Mouse (Mus musculus): ENCODE measurements at regions not wholly inside any gene's neighbourhood (a gene's known extent, or its start where the extent isn't known, plus 50 kb on each side); places are given as distances from the start of the nearest gene placed in this dataset.

DNA sequence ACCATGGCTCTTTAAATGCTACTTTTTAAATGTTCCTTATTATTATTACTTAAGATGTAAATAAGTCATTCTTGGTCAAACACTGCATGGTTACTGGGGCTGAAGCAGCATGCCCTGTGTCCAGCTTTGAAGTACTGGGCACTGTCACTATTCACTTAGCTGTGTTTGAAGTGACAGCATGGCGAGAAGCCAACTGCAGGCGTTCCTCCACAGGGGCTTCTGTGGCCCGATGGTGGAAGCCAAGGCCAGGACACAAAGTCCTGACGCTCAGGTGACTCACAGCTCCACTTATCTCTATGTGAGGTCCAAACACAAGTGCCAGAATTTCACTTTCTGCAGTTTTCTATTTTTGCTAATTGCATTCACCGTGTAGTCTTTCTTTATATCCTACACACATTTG, 65.3 kb downstream of the Cdca7 start:
- H3K9ac ChIP-seq (replicated peaks), result no peak overlapping the region
- H3K4me1 ChIP-seq, result no peaks in the 10 kb centered on the region
- H3K27me3 ChIP-seq, result no peaks in the 10 kb centered on the region
- no peaks in the 10 kb centered on the region for H3K36me3 ChIP-seq
- no peak for ATAC-seq (replicated peaks)
- H3K4me2 ChIP-seq (replicated peaks), result no peak overlapping the region
- no peak overlapping the region for H3K4me3 ChIP-seq
- 76% methylated on average over 5 of the region's 5 CpGs for WGBS
- no peak overlapping the region for H3K27ac ChIP-seq (replicated peaks)
- H3K9me3 ChIP-seq, result no peaks in the 10 kb centered on the region

DNA sequence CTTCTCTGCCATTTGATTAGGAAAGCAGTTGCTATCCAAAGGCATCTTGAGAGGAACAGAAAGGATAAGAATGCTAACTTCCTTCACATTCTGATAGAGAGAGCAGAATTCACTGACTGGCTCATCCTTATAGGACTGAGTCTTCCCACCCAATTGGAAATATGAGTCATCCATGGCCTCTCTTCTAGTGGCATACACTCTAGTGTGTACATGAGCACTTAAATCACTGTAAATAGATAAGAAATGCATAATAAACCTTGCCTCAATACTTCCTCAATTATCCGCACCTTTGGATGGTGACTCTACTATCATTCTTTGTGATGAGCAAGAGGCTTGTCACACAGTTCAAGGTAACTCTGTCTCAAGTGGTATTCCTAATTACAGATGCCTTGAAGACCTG, 69.5 kb downstream of the Cdca7 start:
- Histone ChIP-seq H3K27ac (replicated peaks) (no peak overlapping the region), H3K9me3 (no peaks in the 10 kb centered on the region), H3K27me3 (no peaks in the 10 kb centered on the region), H3K9ac (replicated peaks) (no peak overlapping the region), H3K4me1 (no peaks in the 10 kb centered on the region), H3K4me2 (replicated peaks) (no peak overlapping the region), H3K36me3 (no peaks in the 10 kb centered on the region), H3K4me3 (no peak overlapping the region)
- no peak for ATAC-seq (replicated peaks)
- WGBS, result 92% methylated on average over 1 of the region's 1 CpGs

DNA sequence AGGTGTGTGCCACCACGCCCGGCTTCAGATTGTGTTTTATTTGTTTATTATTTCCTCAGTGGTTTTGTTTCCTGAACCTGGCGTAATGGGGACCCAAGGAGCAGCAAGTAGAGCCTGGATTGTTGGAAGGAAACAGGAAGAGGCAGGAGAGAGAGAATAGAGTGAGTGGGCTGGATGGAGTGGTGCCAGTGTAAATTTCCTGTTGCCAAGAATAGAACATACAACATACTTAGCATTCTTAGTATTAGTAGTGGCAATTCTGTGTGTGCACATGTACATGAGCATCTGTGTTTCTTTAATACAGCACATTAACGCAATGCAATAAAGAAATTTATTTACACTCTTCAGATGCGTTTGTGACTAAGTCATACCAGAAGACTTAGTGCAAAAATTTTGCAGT, 70.5 kb downstream of the Cdca7 start:
- ATAC-seq (replicated peaks), result no peak
- no peaks in the 10 kb centered on the region for H3K9me3 ChIP-seq
- no peak overlapping the region for H3K4me3 ChIP-seq
- H3K9ac ChIP-seq (replicated peaks), result no peak overlapping the region
- no peak overlapping the region for H3K4me2 ChIP-seq (replicated peaks)
- 83% methylated on average over 5 of the region's 5 CpGs for WGBS
- no peak overlapping the region for H3K27ac ChIP-seq (replicated peaks)
- no peaks in the 10 kb centered on the region for H3K27me3 ChIP-seq
- H3K4me1 ChIP-seq, result no peaks in the 10 kb centered on the region
- no peaks in the 10 kb centered on the region for H3K36me3 ChIP-seq

DNA sequence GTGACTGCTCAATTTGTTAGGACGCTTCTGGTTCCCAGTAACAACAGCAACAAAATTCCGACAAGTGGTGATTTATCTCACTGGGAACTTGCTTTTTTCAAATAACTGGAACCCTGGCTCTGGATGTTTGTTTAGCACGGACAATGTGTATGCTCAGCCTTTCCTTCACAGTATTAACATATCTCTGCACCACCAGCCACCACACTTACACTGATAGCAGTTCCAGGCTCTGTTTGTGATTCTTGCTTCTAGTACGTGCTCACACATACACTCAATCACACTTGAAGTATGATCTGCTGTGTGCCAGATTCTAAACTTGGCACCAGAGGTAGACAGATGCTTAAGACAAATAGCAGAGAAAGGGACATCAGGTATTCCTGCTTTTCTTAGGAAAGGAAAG, 71.0 kb downstream of the Cdca7 start:
- no peaks in the 10 kb centered on the region for H3K9me3 ChIP-seq
- ATAC-seq (replicated peaks), result no peak
- no peaks in the 10 kb centered on the region for H3K36me3 ChIP-seq
- WGBS, result 74% methylated on average over 4 of the region's 4 CpGs
- no peak overlapping the region for H3K27ac ChIP-seq (replicated peaks)
- H3K4me2 ChIP-seq (replicated peaks), result no peak overlapping the region
- no peak overlapping the region for H3K9ac ChIP-seq (replicated peaks)
- no peak overlapping the region for H3K4me3 ChIP-seq
- H3K27me3 ChIP-seq, result no peaks in the 10 kb centered on the region
- H3K4me1 ChIP-seq, result no peaks in the 10 kb centered on the region

DNA sequence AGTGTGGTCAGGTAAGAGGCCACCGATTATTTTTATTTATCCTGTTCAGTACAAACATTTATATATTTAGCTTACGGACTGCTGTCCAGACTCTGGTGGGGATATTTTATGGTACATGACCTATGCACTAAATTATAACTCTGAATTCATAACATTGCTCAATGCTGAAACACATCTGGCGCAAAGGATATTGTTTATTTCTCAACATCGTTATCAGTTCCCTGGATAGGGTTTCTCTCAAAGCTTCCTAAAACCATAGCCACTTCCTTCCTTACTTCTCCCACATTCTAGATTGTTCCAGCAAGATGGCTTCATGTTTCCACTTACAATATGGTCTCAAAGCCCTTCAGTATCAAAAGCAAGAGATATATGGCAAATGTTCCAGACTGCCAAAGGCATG, 75.3 kb downstream of the Cdca7 start:
- Histone ChIP-seq H3K27me3 (no peaks in the 10 kb centered on the region), H3K9ac (replicated peaks) (no peak overlapping the region), H3K9me3 (no peaks in the 10 kb centered on the region), H3K4me3 (no peak overlapping the region), H3K4me2 (replicated peaks) (no peak overlapping the region), H3K4me1 (peaks cover 14% of the 10 kb centered on the region), H3K27ac (replicated peaks) (no peak overlapping the region), H3K36me3 (no peaks in the 10 kb centered on the region)
- ATAC-seq (replicated peaks), result no peak
- WGBS, result 96% methylated on average over 4 of the region's 4 CpGs

DNA sequence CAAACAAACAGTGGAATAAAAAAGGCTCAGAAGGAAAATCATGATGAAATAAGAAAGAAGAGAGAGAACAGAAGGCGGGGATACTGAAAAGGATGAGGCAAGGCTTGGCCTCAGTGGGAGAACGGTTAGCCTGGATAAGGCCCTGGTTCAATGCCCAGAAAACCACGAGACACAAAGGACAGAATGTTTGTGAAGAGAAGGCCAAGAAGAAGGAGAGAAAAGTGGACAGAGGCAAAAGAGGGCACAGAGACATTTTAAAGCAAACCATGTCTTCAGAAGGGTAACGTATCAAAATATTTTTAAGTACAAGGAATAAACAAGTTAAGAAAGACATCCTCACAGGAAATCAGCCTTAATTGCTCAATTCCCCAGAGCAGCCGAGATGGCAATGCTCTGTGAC, 78.6 kb downstream of the Cdca7 start:
- no peak overlapping the region for H3K27ac ChIP-seq (replicated peaks)
- WGBS, result 74% methylated on average over 5 of the region's 5 CpGs
- no peaks in the 10 kb centered on the region for H3K9me3 ChIP-seq
- no peak overlapping the region for H3K4me2 ChIP-seq (replicated peaks)
- peaks cover 27% of the 10 kb centered on the region for H3K4me1 ChIP-seq
- no peak overlapping the region for H3K4me3 ChIP-seq
- ATAC-seq (replicated peaks), result no peak
- no peaks in the 10 kb centered on the region for H3K36me3 ChIP-seq
- H3K9ac ChIP-seq (replicated peaks), result no peak overlapping the region
- no peaks in the 10 kb centered on the region for H3K27me3 ChIP-seq

DNA sequence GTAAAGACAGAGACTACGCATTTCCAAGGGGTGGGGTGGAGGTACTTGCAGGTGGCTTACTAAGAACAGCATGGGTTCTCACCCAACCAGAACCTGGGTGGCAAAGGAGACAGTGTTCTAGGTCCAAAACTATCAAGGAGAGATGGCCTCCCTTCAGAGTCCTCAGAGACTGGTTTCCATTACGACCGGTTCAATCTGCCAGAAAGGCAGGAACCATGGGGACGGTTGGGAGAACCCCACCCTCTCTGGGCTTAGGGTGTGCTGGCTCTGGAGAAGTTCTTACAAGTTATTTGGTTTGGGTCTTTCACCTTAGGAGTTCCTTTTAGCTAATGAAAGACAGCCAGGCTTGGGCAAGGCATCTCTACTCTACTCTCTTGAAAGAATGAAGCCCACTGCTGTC, 79.2 kb downstream of the Cdca7 start:
- peaks cover 30% of the 10 kb centered on the region for H3K4me1 ChIP-seq
- H3K4me2 ChIP-seq (replicated peaks), result no peak overlapping the region
- no peak overlapping the region for H3K9ac ChIP-seq (replicated peaks)
- no peaks in the 10 kb centered on the region for H3K36me3 ChIP-seq
- 76% methylated on average over 4 of the region's 4 CpGs for WGBS
- H3K27me3 ChIP-seq, result no peaks in the 10 kb centered on the region
- H3K9me3 ChIP-seq, result no peaks in the 10 kb centered on the region
- H3K27ac ChIP-seq (replicated peaks), result no peak overlapping the region
- no peak overlapping the region for H3K4me3 ChIP-seq
- no peak for ATAC-seq (replicated peaks)

DNA sequence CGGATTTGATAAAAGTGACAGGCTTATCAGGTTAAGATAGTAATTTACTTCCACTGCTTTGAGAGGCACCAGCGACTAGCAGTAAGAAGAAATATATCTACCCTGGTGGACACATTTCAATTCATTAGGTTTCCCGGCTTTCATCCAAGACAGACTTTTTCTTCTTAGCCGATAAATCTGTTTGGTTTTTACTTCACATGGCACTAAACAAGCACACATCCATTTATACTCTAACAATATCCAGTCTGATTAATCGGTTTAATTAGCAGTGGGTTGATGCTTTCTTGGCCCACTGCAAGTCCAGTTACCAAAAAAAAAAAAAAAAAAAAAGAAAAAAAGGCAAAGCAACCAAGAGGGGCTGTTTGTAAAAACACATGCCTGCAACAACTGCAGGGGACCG, 79.6 kb downstream of the Cdca7 start:
- H3K36me3 ChIP-seq, result no peaks in the 10 kb centered on the region
- no peaks in the 10 kb centered on the region for H3K27me3 ChIP-seq
- no peak overlapping the region for H3K9ac ChIP-seq (replicated peaks)
- no peak overlapping the region for H3K4me3 ChIP-seq
- no peak overlapping the region for H3K27ac ChIP-seq (replicated peaks)
- H3K9me3 ChIP-seq, result no peaks in the 10 kb centered on the region
- no peak overlapping the region for H3K4me2 ChIP-seq (replicated peaks)
- H3K4me1 ChIP-seq, result peaks cover 30% of the 10 kb centered on the region
- WGBS, result 9% methylated on average over 6 of the region's 6 CpGs
- no peak for ATAC-seq (replicated peaks)

DNA sequence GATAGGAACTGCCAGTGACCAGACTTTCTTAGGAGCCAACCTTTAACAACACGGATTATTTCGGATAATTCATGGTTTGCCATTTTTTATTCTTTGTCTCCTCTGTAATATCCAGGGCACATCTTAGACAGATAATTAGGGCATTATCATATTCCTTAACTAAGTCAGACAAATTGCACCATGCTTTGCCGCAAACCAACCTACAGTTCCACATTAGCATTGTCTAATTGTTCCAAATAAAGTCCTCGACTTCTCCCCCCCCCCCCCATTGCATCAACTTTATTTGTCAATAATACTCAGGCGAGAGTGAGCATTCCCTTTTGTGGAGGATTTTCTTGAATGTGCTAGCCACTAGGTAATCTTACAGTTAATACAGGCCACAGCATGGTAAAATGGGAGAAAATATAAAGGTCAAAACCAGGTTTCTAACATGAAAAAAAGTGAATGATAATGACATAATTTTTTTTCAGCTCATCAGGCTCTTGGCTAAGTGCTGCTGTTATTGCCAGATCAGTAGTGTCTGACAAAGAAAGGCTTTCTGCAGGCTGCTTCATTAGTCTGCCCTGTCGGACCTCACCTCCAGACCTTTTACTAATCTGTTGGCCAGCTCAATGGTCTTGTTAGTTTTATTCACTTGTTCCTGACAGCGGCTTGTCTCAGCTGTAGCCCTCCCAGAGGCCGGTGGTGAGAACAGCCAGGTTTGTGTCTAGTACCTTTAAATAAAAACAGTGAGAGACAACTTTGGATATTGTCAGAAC, 80.3 kb downstream of the Cdca7 start:
- H3K4me3 ChIP-seq, result no peak overlapping the region
- peaks cover 35% of the 10 kb centered on the region for H3K4me1 ChIP-seq
- H3K4me2 ChIP-seq (replicated peaks), result no peak overlapping the region
- no peaks in the 10 kb centered on the region for H3K9me3 ChIP-seq
- 4% methylated on average over 8 of the region's 8 CpGs for WGBS
- H3K9ac ChIP-seq (replicated peaks), result no peak overlapping the region
- ATAC-seq (replicated peaks), result 0 out of 2 replicates have a peak, but pooled peaks have one; percentile 54
- H3K27ac ChIP-seq (replicated peaks), result no peak overlapping the region
- no peaks in the 10 kb centered on the region for H3K27me3 ChIP-seq
- no peaks in the 10 kb centered on the region for H3K36me3 ChIP-seq

DNA sequence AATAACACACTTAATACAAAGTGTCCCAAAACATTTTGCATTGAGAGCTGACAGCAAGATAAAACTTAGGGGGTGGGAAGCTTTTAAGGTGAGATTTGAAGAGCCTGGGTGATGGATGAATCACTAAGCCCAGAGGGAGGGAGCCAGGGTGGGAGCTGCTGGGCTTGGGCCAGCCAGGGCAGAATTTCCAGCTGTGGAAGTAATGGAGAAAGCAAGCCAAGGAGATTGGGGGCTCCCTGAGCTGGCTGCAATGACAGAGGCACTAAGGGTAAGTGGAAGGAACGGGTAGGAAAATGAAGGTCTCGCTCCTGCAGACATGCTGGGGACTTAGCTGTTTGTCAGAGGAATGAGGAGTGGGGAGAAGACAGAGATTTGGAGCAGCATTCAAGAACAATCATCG, 81.2 kb downstream of the Cdca7 start:
- H3K27ac ChIP-seq (replicated peaks), result no peak overlapping the region; the same call in 1 of the 2 replicates
- H3K9ac ChIP-seq (replicated peaks), result no peak overlapping the region
- H3K36me3 ChIP-seq, result no peaks in the 10 kb centered on the region
- ATAC-seq (replicated peaks), result no peak
- H3K27me3 ChIP-seq, result no peaks in the 10 kb centered on the region
- H3K4me2 ChIP-seq (replicated peaks), result no peak overlapping the region
- WGBS, result 20% methylated on average over 3 of the region's 3 CpGs
- H3K4me1 ChIP-seq, result peaks cover 39% of the 10 kb centered on the region
- no peak overlapping the region for H3K4me3 ChIP-seq
- H3K9me3 ChIP-seq, result no peaks in the 10 kb centered on the region

DNA sequence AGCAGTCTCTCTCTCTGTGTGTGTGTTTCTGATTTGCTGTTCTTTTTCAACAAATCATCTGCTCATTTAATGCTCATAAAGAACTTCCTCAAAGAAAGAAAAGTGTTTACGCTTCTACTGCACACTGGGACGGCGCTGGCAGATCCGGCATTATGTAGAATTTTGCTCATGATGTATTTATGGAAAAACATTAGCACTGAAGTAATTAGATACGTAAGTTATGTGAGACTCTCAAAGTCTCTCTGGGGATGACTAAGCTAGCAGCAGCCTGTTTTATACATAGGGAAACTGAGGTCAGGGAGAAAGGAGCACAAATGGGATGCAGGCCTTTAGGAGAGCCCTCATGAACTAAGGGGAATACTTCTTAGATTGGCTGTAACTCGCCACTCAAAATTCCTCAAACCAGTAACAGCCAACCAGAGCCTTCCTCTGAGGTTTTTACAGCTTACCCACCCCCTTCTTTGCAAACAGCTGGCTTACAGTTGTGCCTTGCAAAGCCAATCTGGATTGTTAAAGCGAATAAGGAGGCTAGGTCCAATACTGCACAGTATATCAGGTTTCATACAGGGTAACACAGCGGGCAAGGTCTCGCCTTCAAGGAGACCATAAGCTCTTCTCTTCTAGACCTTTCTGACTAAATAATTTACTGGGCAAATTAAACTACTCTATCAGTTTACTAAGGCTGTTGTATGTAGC, 81.8 kb downstream of the Cdca7 start:
- no peak overlapping the region for H3K4me2 ChIP-seq (replicated peaks)
- no peaks in the 10 kb centered on the region for H3K36me3 ChIP-seq
- 71% methylated on average over 9 of the region's 9 CpGs for WGBS
- H3K9me3 ChIP-seq, result no peaks in the 10 kb centered on the region
- H3K9ac ChIP-seq (replicated peaks), result no peak overlapping the region
- H3K4me3 ChIP-seq, result no peak overlapping the region
- no peak for ATAC-seq (replicated peaks)
- H3K4me1 ChIP-seq, result peaks cover 39% of the 10 kb centered on the region
- no peaks in the 10 kb centered on the region for H3K27me3 ChIP-seq
- H3K27ac ChIP-seq (replicated peaks), result no peak overlapping the region

DNA sequence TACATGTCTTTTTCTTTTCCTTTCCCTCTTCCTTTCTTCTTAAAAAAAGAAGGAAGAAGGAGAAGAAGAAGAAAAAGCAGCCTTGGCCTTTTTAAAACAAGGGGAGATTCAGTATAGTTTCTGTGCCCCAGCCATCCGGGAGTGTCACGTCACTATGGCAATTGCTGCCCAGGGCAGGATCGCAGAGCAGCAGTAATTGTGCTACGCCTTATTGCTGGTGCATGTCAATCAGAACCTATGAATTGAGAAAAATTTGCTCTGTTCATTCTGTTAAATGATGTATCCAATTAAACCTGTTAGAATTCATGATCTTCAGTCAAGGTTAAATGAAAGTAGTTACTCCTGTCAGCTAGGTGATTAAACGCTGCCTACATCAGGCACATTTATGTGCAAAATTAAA, 85.4 kb downstream of the Cdca7 start:
- H3K4me3 ChIP-seq, result no peak overlapping the region
- H3K9me3 ChIP-seq, result no peaks in the 10 kb centered on the region
- no peak overlapping the region for H3K4me2 ChIP-seq (replicated peaks)
- 16% methylated on average over 5 of the region's 5 CpGs for WGBS
- H3K9ac ChIP-seq (replicated peaks), result no peak overlapping the region
- H3K4me1 ChIP-seq, result peaks cover 25% of the 10 kb centered on the region
- H3K27me3 ChIP-seq, result no peaks in the 10 kb centered on the region
- H3K27ac ChIP-seq (replicated peaks), result no peak overlapping the region
- ATAC-seq (replicated peaks), result no peak
- no peaks in the 10 kb centered on the region for H3K36me3 ChIP-seq

DNA sequence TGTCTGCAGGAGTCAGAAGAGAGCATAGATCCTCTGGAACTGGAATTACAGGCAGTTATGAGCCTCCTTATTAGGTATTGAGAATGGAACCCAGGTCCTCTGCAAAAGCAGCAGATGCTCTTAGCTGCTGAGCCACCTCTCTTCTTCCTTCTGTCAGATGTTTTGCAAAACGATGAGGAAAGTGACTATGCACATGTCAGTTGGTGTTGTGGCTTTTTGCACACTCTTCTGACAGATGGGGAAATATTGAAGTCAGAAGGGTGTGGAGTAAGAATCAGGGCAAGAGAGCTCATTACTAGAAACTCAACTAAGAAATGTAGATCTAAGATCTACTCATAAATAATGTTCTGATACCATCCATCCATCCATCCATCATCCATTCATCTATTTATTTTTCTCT, 102.4 kb downstream of the Cdca7 start:
- WGBS, result 56% methylated on average over 1 of the region's 1 CpGs
- Histone ChIP-seq H3K4me1 (no peaks in the 10 kb centered on the region), H3K27me3 (no peaks in the 10 kb centered on the region), H3K27ac (replicated peaks) (no peak overlapping the region), H3K4me3 (no peak overlapping the region), H3K36me3 (no peaks in the 10 kb centered on the region), H3K9me3 (no peaks in the 10 kb centered on the region), H3K9ac (replicated peaks) (no peak overlapping the region), H3K4me2 (replicated peaks) (no peak overlapping the region)
- ATAC-seq (replicated peaks), result no peak
